Mouse (Mus musculus): ENCODE measurements around the gene Vmn2r99. TPM values are rescaled to one million over a fixed set of nuclear protein-coding genes. Genes with fewer than 3 reads are reported as not detected.

The Vmn2r99 gene
- polyA plus RNA-seq (2015; fragmentation: Nextera tagmentation; extraction: Ambion mirVana): not detected in 2 replicates

DNA sequence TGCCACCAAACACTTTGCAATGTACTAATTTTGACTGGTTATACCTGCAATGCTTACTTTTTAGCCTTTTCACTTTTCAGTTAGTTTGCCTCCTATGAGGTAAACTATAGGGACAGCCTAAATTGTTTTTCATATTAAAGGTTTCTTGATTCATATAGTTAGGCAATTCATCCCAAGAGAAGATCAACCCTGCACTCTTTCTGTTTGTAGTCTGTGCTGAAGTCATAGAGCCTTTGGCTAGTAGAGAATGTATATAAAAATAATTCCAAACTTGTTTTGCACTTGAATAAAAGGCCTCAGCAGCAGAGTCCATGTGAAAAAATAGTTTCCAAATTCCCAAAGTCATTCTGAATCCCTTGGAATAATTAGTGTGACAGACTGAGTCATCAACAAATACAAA is at the start of gene Vmn2r99:
TSS of gene Vmn2r99 (plus strand) at position 301 of the 400 bp plus-strand sequence.
- Histone ChIP-seq H3K9me3 (ENCODE audit: control insufficient read depth, low read length) (no peaks in the 10 kb centered on the region), H3K4me2 (replicated peaks; ENCODE audit: low read depth) (no peak within 1 kb of the TSS), H3K27ac (replicated peaks) (no peak within 1 kb of the TSS), H3K27me3 (ENCODE audit: control insufficient read depth, insufficient read depth, low read length) (no peaks in the 10 kb centered on the region), H3K36me3 (ENCODE audit: control insufficient read depth, insufficient read depth, low read length) (no peaks in the 10 kb centered on the region), H3K4me1 (replicated peaks; ENCODE audit: control insufficient read depth, insufficient read depth) (no peaks in the 10 kb centered on the region), H3K9ac (ENCODE audit: low read length) (no peak within 1 kb of the TSS), H3K4me3 (ENCODE audit: low read depth, low read length) (no peak within 1 kb of the TSS)
- DNase-seq (ENCODE audit: low spot score): no peak
- no peak for TF ChIP-seq CTCF (IDR thresholded peaks at IDR 0.05; ENCODE audit: low read depth)
- no peak for TF ChIP-seq EP300 (optimal IDR thresholded peaks at IDR 0.05)
- ATAC-seq (ENCODE audit: low FRiP score, low TSS enrichment): no peak

DNA sequence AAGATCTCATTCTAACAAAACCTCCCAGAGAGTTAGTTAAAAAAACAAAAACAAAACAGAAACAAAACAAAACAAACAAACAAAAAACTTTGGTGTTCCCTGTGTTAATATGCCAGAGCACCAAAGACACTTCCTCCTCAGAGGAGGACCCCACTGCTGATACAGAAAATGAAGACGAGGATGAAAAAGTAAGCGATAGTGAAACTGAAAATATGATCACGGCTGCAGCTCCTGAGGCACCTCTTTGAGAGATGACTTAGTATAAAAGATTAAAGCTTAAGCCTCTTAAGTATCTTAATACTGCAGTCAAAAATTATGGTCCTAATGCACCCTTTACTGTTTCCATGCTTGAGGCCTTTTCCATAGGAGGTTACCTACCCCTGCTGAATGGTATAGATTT is 75.9 kb downstream of the Vmn2r99 start:
- no peaks in the 10 kb centered on the region for H3K36me3 ChIP-seq (ENCODE audit: control insufficient read depth, insufficient read depth, low read length)
- H3K4me1 ChIP-seq (replicated peaks; ENCODE audit: control insufficient read depth, insufficient read depth): no peaks in the 10 kb centered on the region
- DNase-seq (ENCODE audit: low spot score): no peak
- H3K27me3 ChIP-seq (ENCODE audit: control insufficient read depth, insufficient read depth, low read length): no peaks in the 10 kb centered on the region
- H3K9ac ChIP-seq (ENCODE audit: low read length): no peak overlapping the region
- WGBS: 92% methylated on average over 3 of the region's 3 CpGs
- no peak for TF ChIP-seq EP300 (optimal IDR thresholded peaks at IDR 0.05)
- no peak overlapping the region for H3K27ac ChIP-seq (replicated peaks)
- no peak overlapping the region for H3K4me3 ChIP-seq (ENCODE audit: low read depth, low read length)
- no peaks in the 10 kb centered on the region for H3K9me3 ChIP-seq (ENCODE audit: control insufficient read depth, low read length)
- ATAC-seq (ENCODE audit: low FRiP score, low TSS enrichment): no peak
- no peak overlapping the region for H3K4me2 ChIP-seq (replicated peaks; ENCODE audit: low read depth)

DNA sequence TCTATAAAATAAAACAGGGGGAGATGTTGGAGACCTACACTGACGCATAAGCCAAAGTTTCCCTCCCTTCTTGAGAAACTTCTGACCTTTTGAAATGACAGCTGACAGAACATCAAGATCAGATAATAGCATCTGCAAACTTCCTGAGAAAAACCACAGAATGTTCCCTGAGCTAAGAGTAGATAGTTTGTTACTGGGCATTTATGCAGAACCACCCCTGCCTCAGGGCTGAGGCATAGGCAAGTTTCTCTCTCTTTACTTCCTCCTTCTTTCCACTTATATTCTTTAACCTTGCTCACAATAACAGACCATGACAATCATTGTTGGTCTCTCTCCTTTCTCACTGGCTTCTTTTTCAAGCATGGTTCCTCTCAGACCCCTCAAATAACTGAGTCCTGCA is 83.2 kb downstream of the Vmn2r99 start:
- no peak overlapping the region for H3K4me2 ChIP-seq (replicated peaks; ENCODE audit: low read depth)
- no peaks in the 10 kb centered on the region for H3K27me3 ChIP-seq (ENCODE audit: control insufficient read depth, insufficient read depth, low read length)
- H3K27ac ChIP-seq (replicated peaks): no peak overlapping the region
- TF ChIP-seq CTCF (IDR thresholded peaks at IDR 0.05; ENCODE audit: low read depth) (no peak), EP300 (optimal IDR thresholded peaks at IDR 0.05) (no peak)
- ATAC-seq (ENCODE audit: low FRiP score, low TSS enrichment): no peak
- DNase-seq (ENCODE audit: low spot score): no peak
- no peak overlapping the region for H3K4me3 ChIP-seq (ENCODE audit: low read depth, low read length)
- no peaks in the 10 kb centered on the region for H3K36me3 ChIP-seq (ENCODE audit: control insufficient read depth, insufficient read depth, low read length)
- no peaks in the 10 kb centered on the region for H3K4me1 ChIP-seq (replicated peaks; ENCODE audit: control insufficient read depth, insufficient read depth)
- H3K9me3 ChIP-seq (ENCODE audit: control insufficient read depth, low read length): no peaks in the 10 kb centered on the region
- WGBS: 85% methylated on average over 1 of the region's 1 CpGs
- H3K9ac ChIP-seq (ENCODE audit: low read length): no peak overlapping the region

Other genes with a start within 250 kb of the Vmn2r99 start
- 0.01 TPM in 1 of 2 replicates, not detected in the other for gene Vmn2r100, start 142.8 kb downstream of the Vmn2r99 start, polyA plus RNA-seq (2015; fragmentation: Nextera tagmentation; extraction: Ambion mirVana)
- gene Vmn2r101, start 215.3 kb downstream of the Vmn2r99 start, polyA plus RNA-seq (2015; fragmentation: Nextera tagmentation; extraction: Ambion mirVana): not detected in 2 replicates